Mouse (Mus musculus): ENCODE results near the gene Ccdc106.
"Not testable (repeated sequence)": the region's sequence is repeated elsewhere in the genome, so short reads cannot be mapped to it uniquely, and the experiment has no call there.

Ccdc106 gene

DNA sequence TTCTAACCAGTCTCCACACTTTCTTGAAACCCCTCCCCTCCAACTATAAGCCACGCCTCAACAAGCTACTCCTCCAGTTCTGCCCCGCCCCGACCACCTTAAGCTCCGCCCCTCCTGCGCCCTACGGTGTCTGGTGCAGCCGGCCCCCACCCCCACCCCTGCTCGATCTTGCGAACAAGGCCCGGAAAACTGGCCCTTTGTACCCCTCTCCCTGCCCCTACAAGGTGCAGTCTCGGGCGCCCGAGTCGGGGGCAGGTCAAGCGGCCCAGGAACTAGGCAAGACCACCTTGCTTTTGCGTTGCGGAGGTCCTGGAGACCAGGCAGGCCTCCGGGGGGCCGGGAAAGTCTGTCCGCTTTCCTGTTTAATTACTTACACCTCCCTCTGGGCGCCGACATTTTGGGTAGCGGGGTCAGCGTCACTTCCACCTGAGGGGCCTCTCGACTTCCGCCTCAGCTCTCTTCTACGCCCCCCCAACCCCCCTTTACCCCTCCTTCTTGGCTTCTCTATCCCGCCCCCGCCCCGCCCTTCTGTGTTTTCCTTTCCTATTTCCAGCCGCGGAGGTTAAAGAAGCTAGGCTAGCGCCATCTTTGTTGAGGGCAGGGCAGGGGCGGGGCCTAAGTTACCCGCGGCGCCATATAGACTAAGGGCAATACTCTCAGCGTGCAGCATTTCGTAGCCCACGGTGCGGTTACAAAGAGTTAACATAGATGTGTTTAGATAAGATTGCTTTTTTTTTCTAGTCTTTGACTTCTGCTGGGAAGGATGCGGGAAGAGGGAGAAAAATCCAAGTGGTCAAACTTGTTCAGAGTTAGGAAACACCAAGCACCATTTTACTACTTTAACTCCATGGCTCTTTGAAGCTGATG is 5.9 kb upstream of the Ccdc106 start, which contains the start of the genes Zfp524 and Fiz1:
Zfp524 (plus strand) TSS at position 165 of the 867 bp plus-strand sequence.
Fiz1 (minus strand) TSS at position 447 of the 867 bp plus-strand sequence.
- in situ Hi-C loops (cut with MboI; ENCODE audit: low pct_unique_long_range_greater_than_20kb in 1 of 2, low sequenced_read_pairs in 2 of 2, unreplicated experiment in 1 of 2), result no loop called here

DNA sequence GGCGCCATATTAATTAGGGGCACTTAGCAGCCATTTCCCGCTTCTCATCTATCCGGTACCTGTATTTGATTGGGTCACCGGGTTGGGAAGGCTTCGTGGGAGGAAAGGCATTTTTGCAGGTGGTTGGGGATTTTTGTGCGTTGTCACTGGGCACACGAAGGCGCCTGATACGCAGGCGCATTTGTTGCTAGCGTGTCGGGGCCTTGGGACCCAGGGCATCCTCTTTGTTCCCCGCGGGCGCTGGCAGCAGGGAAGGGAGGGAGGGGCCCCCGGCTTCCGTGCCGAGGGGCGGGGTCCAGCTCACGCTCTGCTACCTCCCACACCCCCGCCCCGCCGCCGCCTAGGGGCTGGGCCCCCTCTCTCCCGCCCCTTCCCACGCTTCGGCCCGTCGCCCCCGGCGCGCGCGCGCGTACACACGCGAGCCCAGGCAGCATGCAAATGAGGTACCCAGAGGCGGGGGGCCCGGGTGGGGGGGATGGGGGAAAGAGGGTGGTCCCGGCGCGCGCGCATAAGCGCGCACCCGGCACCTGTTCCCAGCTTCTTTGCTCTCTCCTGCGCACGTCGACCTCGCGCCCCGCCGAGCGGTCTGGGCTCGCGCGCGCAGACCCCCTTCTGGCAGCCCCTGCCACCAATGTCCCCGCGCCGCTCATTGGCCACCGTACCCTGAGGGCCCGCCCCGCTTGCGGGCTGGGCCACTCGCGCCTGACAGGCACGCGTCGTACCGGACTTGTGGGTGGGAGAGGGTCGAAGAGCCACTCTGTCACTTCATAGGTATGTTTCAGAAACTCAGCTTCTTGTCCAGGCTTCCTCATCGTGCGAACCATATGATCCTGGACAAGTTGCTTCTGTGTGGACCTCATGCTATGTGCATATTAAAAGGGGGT is 5.0 kb upstream of the Ccdc106 start, which contains the start of gene Gm44973:
Gm44973 (plus strand) TSS at position 379 of the 884 bp plus-strand sequence.
- in situ Hi-C loops (cut with MboI; ENCODE audit: low pct_unique_long_range_greater_than_20kb in 1 of 2, low sequenced_read_pairs in 2 of 2, unreplicated experiment in 1 of 2), result no loop called here

DNA sequence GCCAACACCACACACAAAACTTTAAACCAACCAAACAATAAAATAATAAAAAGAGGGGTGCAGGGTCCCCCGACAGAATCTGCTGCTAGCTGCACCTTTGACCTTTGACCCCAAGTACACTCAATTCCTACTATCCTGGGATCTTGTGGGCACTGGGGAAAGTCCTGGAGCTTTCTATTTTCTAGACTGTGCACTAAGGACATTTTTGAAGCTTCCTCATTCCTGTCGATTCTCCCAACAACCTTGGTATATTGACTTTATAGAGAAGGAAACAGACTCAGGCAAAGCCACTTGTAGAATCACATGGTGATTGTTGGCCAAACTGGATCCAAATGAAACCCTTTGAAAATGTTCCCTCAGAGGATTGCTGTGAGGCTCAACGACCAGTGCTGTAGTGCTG is 4.3 kb upstream of the Ccdc106 start:
- in situ Hi-C loops (cut with MboI; ENCODE audit: low pct_unique_long_range_greater_than_20kb in 1 of 2, low sequenced_read_pairs in 2 of 2, unreplicated experiment in 1 of 2), result no loop called here

DNA sequence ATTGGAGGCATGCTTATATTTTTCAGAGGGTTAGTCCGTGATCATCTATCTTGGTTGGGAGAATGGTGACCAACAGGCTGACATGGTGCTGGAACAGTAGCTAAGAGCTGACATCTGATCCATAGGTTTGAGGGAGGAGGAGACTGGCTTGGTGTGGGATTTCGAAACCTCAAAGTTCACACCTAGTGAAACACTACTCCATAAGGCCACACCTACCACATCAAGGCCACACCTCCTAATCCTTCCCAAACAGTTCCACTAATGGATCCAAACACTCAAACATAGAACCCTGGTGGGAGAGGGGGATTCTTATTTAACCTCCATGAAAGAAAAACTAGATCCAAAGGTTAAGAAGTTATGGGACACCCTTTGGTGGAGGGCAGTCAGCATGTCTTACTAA is 3.4 kb upstream of the Ccdc106 start:
- in situ Hi-C loops (cut with MboI; ENCODE audit: low pct_unique_long_range_greater_than_20kb in 1 of 2, low sequenced_read_pairs in 2 of 2, unreplicated experiment in 1 of 2), result no loop called here

DNA sequence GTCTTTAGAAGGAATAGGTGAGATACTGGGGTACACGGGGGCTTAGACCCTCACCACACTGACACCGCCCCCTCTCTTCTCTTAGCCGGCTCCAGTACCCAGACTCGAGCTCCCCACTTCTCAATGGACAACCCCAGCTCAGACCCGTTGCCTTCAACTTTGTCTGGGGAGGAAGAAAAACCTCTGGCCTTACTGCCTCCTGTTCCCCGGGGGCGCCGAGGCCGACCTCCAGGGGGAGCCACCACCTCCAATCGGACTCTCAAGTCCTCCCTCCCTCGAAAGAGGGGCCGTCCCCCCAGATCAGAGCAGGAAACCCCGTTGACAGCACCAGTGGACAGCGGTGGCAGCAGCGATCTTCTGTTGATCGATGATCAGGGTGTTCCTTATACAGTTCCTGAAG is 3.0 kb upstream of the Ccdc106 start:
- in situ Hi-C loops (cut with MboI; ENCODE audit: low pct_unique_long_range_greater_than_20kb in 1 of 2, low sequenced_read_pairs in 2 of 2, unreplicated experiment in 1 of 2), result no loop called here

DNA sequence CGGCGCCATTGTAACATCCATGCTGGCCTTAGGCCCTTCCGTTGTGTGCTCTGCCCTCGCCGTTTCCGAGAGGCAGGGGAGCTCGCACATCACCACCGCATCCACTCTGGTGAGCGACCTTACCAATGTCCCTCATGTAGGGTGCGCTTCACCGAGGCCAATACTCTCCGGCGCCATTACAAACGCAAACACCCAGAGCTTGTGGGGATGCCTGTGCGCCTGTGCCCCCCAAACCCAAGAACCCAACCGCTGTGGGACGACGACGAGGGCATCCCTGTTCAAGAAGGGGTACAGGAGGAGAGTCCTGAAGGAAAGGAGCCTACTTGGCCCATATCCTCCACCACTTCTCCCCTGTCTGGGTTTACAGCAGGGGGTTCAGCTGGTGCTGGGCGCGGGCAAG is 2.4 kb upstream of the Ccdc106 start:
- in situ Hi-C loops (cut with MboI; ENCODE audit: low pct_unique_long_range_greater_than_20kb in 1 of 2, low sequenced_read_pairs in 2 of 2, unreplicated experiment in 1 of 2), result no loop called here

DNA sequence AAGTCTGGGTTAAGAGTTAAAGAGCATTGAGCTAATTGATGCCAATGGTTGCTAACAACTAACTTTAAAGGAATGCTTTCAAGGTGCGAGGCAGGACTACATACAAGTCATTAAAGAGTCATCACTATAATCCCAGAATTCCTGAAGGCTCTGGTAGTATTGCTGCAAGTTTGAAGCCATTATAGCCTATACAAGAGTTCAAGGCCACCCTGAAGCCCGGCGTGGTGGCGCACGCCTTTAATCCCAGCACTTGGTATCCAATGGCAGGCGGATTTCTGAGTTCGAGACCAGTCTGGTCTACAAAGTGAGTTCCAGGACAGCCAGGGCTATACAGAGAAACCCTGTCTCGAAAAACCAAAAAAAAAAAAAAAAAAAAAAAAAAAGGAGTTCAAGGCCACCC is 777 bp upstream of the Ccdc106 start:
- in situ Hi-C loops (cut with MboI; ENCODE audit: low pct_unique_long_range_greater_than_20kb in 1 of 2, low sequenced_read_pairs in 2 of 2, unreplicated experiment in 1 of 2), result not testable (repeated sequence)

DNA sequence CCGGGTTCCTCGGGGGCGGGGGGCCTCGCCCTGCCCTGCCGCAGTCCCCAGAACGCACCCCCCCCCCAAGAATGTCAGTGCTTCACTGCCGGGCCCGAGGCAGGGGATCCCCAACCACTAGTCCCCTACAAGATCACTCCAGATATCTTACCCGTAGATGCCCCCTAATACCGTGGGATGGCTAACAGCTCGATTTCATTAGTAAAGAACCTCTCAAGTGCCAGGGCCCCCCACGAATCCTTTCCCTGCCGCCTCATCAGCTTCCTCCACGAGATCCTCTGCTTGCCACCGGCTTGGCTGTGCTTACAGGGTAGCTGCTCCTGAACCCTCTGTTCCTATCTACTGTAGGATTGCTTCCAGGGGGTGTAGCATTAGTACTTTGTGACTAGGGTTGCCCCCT is 332 bp downstream of the Ccdc106 start:
- in situ Hi-C loops (cut with MboI; ENCODE audit: low pct_unique_long_range_greater_than_20kb in 1 of 2, low sequenced_read_pairs in 2 of 2, unreplicated experiment in 1 of 2), result loop anchor here in 1 of 2 experiments (5.0 kb wide), 1 partner anchor 42 kb away; the partner anchor contains the start of gene U2af2

DNA sequence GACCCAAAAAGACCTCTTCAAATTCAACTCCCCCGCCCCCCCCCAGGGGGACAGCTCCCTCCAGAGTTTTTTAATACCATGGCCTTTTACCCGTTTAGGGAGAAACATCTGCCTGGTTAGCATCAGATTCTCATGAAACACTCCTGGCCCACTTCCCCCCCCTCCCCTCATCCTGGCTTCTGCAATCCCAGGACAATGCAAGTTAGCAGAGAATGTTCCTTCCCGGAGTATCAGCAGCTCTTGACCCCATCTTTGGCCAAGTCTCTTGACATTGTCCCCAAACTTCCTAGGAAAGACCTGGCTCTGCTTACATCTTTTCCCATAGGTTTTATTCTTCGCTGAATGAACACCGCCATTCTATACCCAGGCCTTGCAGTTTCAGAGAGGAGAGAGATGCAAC is 844 bp downstream of the Ccdc106 start:
- in situ Hi-C loops (cut with MboI; ENCODE audit: low pct_unique_long_range_greater_than_20kb in 1 of 2, low sequenced_read_pairs in 2 of 2, unreplicated experiment in 1 of 2), result loop anchor here in 1 of 2 experiments (5.0 kb wide), 1 partner anchor 41 kb away; the partner anchor contains the start of gene U2af2

DNA sequence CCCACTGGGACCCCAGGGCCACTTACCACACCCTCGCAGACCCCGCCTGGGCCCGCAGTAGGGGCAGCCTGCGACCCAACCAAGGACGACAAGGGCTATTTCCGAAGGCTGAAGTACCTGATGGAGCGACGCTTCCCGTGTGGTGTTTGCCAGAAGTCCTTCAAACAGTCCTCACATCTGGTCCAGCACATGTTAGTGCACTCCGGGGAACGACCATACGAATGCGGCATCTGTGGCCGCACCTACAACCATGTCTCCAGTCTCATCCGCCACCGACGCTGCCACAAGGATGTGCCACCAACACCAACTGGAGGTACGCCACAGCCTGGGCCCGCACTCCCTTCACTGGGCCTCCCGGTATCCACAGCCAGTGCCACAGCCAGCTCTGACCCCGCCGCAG is 9.2 kb downstream of the Ccdc106 start:
- in situ Hi-C loops (cut with MboI; ENCODE audit: low pct_unique_long_range_greater_than_20kb in 1 of 2, low sequenced_read_pairs in 2 of 2, unreplicated experiment in 1 of 2), result no loop called here

DNA sequence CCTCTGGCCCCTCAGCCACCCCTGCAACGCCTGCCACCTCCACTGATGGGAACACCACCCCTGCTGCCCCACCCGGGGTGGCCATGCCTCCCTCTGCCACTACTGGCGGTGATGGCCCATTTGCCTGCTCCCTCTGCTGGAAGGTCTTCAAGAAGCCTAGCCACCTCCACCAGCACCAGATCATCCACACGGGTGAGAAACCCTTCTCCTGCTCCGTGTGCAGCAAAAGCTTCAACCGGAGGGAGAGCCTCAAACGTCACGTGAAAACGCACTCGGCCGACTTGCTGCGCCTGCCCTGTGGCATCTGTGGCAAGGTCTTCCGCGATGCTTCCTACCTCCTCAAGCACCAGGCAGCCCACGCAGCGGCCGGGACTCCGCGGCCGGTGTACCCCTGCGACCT is 9.6 kb downstream of the Ccdc106 start:
- in situ Hi-C loops (cut with MboI; ENCODE audit: low pct_unique_long_range_greater_than_20kb in 1 of 2, low sequenced_read_pairs in 2 of 2, unreplicated experiment in 1 of 2), result no loop called here

DNA sequence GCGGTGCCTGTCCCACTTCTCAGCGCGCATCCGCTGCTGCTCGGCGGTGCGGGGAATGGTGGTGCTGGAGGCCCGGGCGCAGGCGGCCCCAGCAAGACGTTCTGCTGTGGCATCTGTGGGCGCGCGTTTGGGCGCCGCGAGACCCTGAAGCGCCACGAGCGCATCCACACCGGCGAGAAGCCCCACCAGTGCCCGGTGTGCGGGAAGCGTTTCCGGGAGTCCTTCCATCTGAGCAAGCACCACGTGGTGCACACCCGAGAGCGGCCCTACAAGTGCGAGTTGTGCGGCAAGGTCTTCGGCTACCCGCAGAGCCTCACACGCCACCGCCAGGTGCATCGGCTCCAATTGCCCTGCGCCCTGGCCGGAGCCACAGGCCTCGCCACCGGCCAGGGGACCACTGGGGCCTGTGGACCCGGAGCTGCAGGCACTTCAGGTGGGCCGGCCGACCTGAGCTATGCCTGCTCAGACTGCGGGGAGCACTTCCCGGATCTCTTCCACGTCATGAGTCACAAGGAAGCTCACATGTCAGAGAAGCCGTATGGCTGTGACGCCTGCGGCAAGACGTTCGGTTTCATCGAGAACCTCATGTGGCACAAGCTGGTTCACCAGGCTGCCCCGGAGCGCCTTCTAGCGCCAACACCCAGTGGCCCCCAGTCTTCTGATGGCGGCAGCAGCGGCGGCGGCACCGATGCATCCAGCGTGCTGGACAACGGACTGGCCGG is 10.4 kb downstream of the Ccdc106 start:
- in situ Hi-C loops (cut with MboI; ENCODE audit: low pct_unique_long_range_greater_than_20kb in 1 of 2, low sequenced_read_pairs in 2 of 2, unreplicated experiment in 1 of 2), result no loop called here

DNA sequence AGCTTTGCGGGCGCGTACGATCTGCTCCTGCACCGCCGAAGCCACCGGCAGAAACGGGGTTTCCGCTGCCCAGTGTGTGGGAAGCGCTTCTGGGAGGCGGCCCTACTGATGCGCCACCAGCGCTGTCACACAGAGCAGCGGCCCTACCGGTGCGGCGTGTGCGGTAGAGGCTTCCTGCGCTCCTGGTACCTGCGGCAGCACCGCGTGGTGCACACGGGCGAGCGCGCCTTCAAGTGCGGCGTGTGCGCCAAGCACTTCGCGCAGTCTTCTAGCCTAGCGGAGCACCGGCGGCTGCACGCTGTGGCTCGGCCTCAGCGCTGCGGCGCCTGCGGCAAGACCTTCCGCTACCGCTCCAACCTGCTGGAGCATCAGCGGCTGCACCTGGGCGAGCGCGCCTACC is 11.1 kb downstream of the Ccdc106 start:
- in situ Hi-C loops (cut with MboI; ENCODE audit: low pct_unique_long_range_greater_than_20kb in 1 of 2, low sequenced_read_pairs in 2 of 2, unreplicated experiment in 1 of 2), result no loop called here

DNA sequence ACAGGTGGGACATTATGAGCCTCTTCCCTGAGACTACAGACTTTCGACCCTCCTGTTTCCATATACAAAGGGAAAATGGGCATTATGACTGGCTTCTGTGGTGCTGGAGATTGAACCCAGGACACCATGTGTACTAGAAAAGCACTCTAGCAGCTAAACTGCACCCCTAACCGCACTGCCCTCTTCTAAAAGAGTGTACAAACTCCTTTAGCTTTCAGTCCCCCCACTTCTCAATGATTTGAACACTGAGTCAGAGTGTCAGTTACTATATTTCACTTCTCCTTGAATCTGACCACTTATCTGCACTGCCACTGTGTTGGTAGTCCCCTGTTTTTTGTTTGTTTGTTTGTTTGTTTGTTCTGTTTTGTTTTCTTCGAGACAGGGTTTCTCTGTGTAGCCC is 13.5 kb downstream of the Ccdc106 start, which contains the start of gene 4632433K11Rik:
4632433K11Rik (plus strand) TSS at position 301 of the 400 bp plus-strand sequence.
- in situ Hi-C loops (cut with MboI; ENCODE audit: low pct_unique_long_range_greater_than_20kb in 1 of 2, low sequenced_read_pairs in 2 of 2, unreplicated experiment in 1 of 2), result no loop called here

DNA sequence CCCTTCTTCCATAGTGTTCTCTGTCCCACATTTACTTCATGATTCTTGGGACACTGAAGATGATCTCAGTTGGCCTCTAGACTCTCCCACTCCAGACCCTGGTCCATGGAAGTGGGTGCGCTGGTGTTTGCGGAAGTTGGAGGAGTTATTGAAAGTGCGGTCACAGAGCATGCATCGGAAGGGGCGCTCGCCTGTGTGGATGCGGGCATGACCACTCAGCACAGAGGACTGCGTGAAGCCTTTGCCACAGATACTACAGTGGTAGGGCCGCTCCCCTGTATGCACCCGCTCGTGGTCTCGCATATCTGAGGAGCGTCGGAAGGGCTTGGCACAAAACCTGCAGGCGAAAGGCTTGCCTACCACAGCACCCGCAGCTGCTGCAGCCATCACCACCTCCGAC is 15.3 kb downstream of the Ccdc106 start:
- in situ Hi-C loops (cut with MboI; ENCODE audit: low pct_unique_long_range_greater_than_20kb in 1 of 2, low sequenced_read_pairs in 2 of 2, unreplicated experiment in 1 of 2), result no loop called here

DNA sequence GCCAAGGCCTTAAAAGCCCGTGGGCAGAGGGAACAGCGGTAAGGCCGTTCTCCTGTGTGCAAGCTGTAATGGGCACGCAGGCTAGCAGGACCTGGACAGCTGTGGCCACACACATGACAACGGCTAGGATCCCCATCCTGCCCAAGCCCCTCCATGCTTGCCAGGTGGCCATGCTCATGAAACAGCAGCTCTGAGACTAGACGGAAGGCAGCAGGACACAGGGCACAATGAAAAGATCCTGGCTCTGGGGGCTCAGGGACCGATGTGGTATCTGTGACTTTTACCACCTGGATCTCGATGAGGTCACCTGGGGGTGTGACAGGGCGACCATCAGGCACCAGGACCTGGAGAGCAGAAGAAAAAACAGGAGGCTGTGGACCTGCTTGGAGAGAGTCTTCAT is 15.8 kb downstream of the Ccdc106 start:
- in situ Hi-C loops (cut with MboI; ENCODE audit: low pct_unique_long_range_greater_than_20kb in 1 of 2, low sequenced_read_pairs in 2 of 2, unreplicated experiment in 1 of 2), result no loop called here

DNA sequence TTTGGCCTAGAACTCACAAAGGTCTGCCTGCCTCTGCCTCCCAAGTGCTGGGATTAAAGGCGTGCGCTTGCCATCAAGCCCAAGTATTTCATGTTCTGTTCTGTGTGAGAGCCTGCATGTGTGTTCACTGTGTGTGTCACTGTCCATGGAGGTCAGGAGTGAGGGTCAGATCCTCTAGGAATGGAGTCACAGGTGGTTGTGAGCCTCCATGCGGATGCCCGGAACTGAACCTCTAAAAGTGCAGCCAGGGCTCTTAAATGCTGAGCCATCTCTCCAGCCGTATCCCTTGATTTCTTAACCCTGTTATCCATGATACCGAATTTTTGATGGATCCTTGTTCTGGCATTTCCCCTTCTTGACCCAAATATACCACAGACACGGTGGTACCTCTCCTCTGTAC is 16.7 kb downstream of the Ccdc106 start:
- in situ Hi-C loops (cut with MboI; ENCODE audit: low pct_unique_long_range_greater_than_20kb in 1 of 2, low sequenced_read_pairs in 2 of 2, unreplicated experiment in 1 of 2), result no loop called here

DNA sequence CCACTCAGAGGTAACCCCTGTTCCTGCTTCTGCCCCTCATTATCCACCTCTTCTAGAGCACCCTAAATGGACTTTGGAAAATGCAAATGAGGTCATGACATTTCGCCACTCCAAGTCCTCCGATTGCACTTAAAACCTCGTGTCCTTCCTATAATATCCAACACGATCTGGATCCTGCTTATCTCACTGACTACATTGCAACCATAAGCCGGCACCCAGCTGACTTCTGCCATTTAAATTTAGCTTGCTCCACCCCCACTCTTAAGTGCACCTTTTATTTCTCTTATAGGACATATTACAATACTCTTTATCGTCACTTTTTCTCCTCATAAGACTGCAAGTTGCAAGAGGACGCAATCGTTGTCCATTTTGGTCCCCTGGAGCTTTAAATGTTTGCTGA is 17.1 kb downstream of the Ccdc106 start:
- in situ Hi-C loops (cut with MboI; ENCODE audit: low pct_unique_long_range_greater_than_20kb in 1 of 2, low sequenced_read_pairs in 2 of 2, unreplicated experiment in 1 of 2), result no loop called here

All from mouse embryonic stem cell (cell line).